Mouse (Mus musculus) E14TG2a.4 (cell line): ENCODE data around the gene Ccr7.

Experiments used
- CTCF ChIP-seq: conservative IDR thresholded peaks from 2 replicates; pipeline ENCODE4 v1.5.1; 2014; ENCODE audit warnings: low read length
- POU5F1 ChIP-seq: IDR thresholded peaks from 2 replicates; pipeline ENCODE4 v1.6.1; 2014; ENCODE audit warnings: low read length, borderline replicate concordance

GRCm38 (mm10) chr11:99155817-99156216 is 940 bp upstream of the Ccr7 start:
- TF ChIP-seq CTCF (no peak), POU5F1 (no peak)
